Mouse (Mus musculus) kidney, adult 2 months (tissue): ENCODE data around the gene Dact3. TPM values are rescaled to one million over a fixed set of nuclear protein-coding genes. Genes with fewer than 3 reads are reported as not detected.

Source experiments
- DNase-seq: peaks from one replicate; pipeline ENCODE4 v3.0.0; 2021
- H3K27ac ChIP-seq: fragments of 200-500 bp; 2 replicates; pipeline ENCODE4 v1.5.1; 2012; ENCODE audit warnings: low read depth, low read length, control low read depth, inconsistent platforms; ENCODE audit not compliant: insufficient read depth
- H3K27me3 ChIP-seq: fragments of 200-500 bp; replicated peaks from 2 replicates; pipeline ENCODE4 v1.6.1; 2012; ENCODE audit warnings: mild to moderate bottlenecking, moderate library complexity, low read length, inconsistent platforms; ENCODE audit not compliant: control insufficient read depth, insufficient read depth
- H3K36me3 ChIP-seq: fragments of 200-500 bp; 2 replicates; pipeline ENCODE4 v1.6.1; 2012; ENCODE audit warnings: mild to moderate bottlenecking, moderate library complexity, low read length, inconsistent platforms; ENCODE audit not compliant: control insufficient read depth, insufficient read depth
- H3K4me1 ChIP-seq: fragments of 200-500 bp; 2 replicates; pipeline ENCODE4 v1.6.1; 2011; ENCODE audit warnings: low read length; ENCODE audit not compliant: control insufficient read depth, insufficient read depth
- H3K4me3 ChIP-seq: fragments of 200-500 bp; 2 replicates; pipeline ENCODE4 v1.5.1; 2011; ENCODE audit warnings: mild to moderate bottlenecking, low read depth, low read length, control low read depth; ENCODE audit not compliant: insufficient read depth
- CTCF ChIP-seq: fragments of 200-500 bp; conservative IDR thresholded peaks from 2 replicates; pipeline ENCODE4 v1.5.1; 2011; ENCODE audit warnings: low read depth, mild to moderate bottlenecking, control low read depth, low read length, moderate library complexity, mixed read lengths; ENCODE audit not compliant: insufficient read depth, insufficient read length
- POLR2A ChIP-seq: fragments of 200-500 bp; IDR thresholded peaks from one replicate; pipeline ENCODE4 v1.6.1; 2011; ENCODE audit warnings: low read depth, low read length, control low read depth
- WGBS: fragments of 180-500 bp; shearing (Covaris S2); methylation state at CpG from one replicate; pipeline ENCODE4 v1.1.7; 2018; 5-methylcytosine and 5-hydroxymethylcytosine counted together
- polyA plus RNA-seq: library from polyadenylated mRNA; depleted of rRNA; stranded (reverse); fragments of >200 nt; gene quantifications from 2 replicates; pipeline ENCODE4 v1.2.3, GENCODE M21; 2012

The Dact3 gene
- polyA plus RNA-seq, 1 experiment, result 5.5 TPM

DNA sequence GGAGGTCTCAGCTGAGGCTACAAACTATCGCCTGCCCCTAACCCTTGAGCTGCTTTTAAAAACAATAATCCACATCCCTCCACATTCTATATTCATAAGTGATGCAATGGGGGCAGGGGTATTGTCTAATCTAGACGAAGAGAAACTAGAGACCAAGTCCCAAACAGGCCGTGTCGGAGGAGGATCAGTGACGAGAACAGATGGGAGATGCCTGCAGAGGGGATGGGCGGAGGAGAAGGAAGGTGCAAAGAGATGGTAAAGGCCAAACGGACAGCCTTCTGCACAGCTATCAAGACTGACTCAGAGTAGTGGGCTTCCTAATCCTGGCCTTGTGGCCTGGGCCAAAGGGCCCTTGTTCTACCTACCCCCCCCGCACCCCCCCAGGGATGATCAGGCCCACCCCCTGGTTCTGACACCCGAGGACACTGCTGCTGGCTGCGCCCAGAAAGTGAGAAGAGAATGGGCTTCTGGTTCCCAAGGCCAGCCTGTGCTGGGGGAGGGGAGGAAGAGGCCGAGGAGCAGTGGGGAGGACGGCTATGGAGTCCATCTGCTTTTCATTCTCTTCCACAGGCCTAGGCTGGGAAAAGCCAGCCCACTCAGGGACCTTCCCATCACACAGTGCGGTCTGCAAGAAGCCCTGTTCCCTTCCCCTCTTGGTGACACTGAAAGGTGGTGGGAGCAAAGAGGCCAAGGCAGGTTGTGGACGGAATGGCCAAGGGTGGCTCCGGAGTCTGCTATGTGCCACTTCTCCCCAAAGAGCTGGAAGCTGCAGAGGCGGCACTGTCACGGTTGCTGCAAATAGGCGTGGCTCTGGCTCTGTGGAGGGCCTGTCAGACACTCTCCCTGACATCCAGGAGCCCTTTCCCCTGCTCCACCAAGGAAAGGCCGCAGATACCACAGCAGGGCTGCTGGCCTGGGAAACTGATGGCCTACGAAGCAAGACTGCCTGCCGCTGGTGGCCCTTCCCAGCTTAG lies 46.0 kb downstream of the Dact3 start:
- Histone ChIP-seq H3K27ac (peak overlapping the region; percentile 60), H3K27me3 (no peaks in the 10 kb centered on the region), H3K36me3 (0 out of 2 replicates have a peak, but pooled peaks cover 2% of the 10 kb centered on the region), H3K4me1 (peaks cover 14% of the 10 kb centered on the region), H3K4me3 (peak overlapping the region; percentile 85)
- TF ChIP-seq POLR2A, result no peak
- TF ChIP-seq CTCF, result no peak
- WGBS, result 43% methylated on average over 21 of the region's 21 CpGs
- no peak for DNase-seq

DNA sequence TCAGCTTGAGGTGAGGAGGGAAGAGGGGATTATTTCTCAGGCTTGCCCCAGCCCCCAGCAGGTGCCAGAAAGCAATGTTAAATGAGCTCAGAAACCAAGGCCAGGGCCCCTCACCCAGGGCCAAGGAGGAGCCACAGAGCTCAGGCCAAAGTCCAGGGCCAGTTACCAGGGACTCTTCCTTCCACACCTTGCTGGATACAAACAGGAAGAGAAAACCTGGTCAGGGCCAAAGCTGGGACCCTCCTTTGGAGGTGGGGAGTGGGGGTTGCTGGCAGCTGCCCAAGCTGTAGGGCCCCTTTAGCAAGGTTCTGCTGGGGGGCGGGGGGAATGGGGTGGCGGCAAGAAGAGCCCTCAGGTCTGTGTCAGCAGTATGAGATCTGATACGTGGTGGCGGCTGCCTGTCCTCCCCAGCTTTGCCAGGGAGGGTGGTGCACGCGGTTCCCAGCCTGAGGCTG lies 46.8 kb downstream of the Dact3 start:
- TF ChIP-seq POLR2A (no peak), CTCF (no peak)
- peak overlapping the region; percentile 85 for H3K4me3 ChIP-seq
- H3K27me3 ChIP-seq, result no peaks in the 10 kb centered on the region
- WGBS, result 16% methylated on average over 6 of the region's 6 CpGs
- peak; percentile 74 for DNase-seq
- 0 out of 2 replicates have a peak, but pooled peaks cover 1% of the 10 kb centered on the region for H3K36me3 ChIP-seq
- peak overlapping the region; percentile 60 for H3K27ac ChIP-seq
- H3K4me1 ChIP-seq, result peaks cover 14% of the 10 kb centered on the region

DNA sequence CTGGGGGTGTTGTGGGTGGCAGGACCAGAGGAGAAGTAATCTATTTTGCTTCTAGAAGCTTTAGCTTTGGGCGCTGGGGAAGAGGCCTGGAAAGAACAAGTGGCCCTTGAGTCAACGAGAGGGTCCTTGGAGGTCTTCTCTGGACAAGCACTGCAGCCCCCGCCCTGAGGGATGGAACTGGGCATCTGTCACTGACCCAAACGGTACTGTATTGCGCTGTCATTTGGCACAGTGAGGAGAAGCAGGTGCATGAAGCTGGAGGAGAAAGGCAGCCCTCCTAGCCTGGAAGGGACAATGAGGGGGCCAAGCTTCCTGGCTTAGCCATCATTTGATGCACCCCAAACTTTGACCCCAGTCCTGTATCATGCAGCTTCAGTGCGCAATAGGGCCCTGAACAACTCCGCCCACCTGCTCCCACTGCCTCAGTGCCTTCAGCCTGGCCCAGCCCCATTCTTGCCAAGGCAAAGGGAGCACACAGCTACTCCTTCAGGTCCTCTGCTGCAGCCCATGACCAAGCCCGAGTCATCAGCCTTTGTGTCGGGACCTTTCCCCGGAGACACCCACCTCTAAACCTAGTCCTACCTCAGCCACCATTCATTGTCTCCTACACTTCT lies 47.4 kb downstream of the Dact3 start:
- Histone ChIP-seq H3K27ac (peak overlapping the region; percentile 8; the same call in 1 of the 2 replicates), H3K4me3 (peak overlapping the region; percentile 85), H3K4me1 (peaks cover 14% of the 10 kb centered on the region), H3K27me3 (no peaks in the 10 kb centered on the region), H3K36me3 (no peaks in the 10 kb centered on the region)
- peak; percentile 55 for DNase-seq
- WGBS, result 27% methylated on average over 10 of the region's 10 CpGs
- no peak for TF ChIP-seq CTCF
- no peak for TF ChIP-seq POLR2A

DNA sequence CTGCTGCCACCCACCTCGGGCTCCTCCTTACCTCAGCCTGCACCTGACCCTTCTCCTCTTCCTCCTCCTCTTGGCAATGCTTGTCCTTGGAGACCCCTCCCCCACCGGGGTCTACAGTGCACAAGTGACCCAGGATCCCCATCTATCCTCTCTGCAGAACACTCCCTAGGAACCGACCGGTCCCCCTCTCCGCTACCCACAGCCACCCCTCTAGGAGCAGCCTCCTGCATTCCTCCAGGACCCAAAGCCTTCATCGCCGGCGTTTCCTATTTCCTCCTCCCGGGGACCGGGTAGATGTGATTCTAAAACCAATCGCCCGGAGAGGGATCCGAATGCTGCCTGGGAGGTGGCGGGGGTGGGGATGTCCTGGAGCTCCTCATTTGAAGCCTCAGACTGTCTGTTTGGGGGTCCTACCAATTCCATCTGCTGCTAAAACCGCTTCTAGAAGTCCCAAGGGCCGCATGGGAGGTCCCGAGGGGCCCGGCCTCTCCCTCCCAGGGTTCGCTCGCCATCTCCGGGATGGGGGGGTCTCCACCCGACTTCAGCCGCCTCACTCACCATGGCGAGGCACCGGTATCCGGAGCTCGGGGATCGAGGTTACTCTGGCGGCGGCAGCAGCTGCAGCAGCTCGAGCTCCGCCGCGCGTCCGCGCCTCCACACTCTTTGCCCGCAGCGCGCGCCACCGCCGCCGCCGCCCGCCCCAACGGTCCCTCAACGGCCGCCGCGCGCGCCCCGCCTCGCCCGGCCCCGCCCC lies 48.3 kb downstream of the Dact3 start:
- Histone ChIP-seq H3K27ac (peak overlapping the region; percentile 76), H3K27me3 (no peaks in the 10 kb centered on the region), H3K4me3 (peak overlapping the region; percentile 85), H3K4me1 (peaks cover 14% of the 10 kb centered on the region), H3K36me3 (no peaks in the 10 kb centered on the region)
- WGBS, result 1% methylated on average over 57 of the region's 57 CpGs
- TF ChIP-seq CTCF, result no peak
- peak; percentile 8 for TF ChIP-seq POLR2A
- DNase-seq, result no peak

DNA sequence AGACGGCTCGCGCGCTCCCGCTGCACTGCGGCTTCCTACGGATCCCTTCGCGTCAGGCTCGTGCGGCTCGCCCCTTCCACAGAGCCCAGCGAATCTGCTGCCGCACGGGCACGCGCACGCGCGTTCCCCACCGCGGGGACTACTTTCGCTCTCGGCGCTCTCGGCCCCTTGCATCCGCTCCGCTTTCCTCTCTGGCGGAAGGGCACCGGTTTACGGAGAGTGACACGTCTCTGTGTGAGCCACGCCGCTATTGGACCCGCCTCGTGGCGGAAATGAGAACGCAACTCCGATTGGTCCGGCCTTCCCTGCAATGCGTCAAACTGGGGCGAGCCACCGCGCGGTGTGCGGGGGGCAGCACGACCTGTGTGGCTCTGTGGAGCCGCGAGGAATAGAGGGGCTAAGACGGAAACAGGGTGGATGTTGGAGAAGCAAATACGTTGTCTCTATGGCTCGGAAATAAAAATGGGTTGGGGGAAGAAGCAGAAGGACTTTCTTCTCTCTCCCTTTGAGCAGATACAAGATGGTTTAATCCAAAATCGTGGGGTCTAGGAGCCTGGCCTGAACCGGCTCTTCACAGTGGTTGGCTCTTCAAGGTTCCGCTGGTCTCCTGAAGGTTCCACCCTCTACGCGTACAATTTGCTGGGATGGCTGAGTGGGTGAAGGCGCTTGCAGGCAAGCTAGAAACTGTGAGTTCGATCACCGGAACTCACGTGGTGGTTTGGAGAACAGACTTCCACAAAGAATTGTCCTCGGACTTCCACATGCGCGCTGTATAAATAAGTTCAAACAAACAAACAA lies 49.1 kb downstream of the Dact3 start, which contains the start of gene Calm3:
Calm3 (minus strand) TSS at position 78 of the 798 bp plus-strand sequence.
- 2% methylated on average over 64 of the region's 64 CpGs for WGBS
- TF ChIP-seq POLR2A (peak; percentile 22), CTCF (0 out of 2 replicates have a peak, but pooled peaks have one; percentile 1)
- peak within 1 kb of the TSS; percentile 100 for H3K27ac ChIP-seq
- H3K36me3 ChIP-seq, result no peaks in the 10 kb centered on the region
- H3K27me3 ChIP-seq, result no peaks in the 10 kb centered on the region
- DNase-seq, result peak; percentile 100
- peak within 1 kb of the TSS; percentile 85 for H3K4me3 ChIP-seq
- H3K4me1 ChIP-seq, result peaks cover 14% of the 10 kb centered on the region

DNA sequence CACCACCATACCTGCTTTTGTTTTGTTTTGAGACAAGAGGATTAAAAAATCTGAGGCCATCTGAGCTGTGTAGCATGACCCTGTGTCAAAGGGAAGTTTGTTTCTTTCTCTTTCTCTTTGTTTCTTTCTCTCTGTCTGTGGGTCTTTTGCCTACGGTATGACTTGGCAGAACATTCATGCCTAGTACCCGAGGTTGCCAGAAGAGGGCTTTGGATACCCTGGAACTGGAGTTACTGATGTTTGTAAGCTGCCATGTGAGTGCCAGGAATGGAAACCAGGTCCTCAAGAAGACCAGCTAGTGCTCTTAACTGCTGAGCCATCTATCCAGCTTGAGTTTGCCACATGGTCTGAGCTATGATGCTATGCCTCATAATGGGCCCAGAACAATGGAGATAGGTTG lies 53.2 kb downstream of the Dact3 start:
- no peak for TF ChIP-seq CTCF
- TF ChIP-seq POLR2A, result no peak
- 37% methylated on average over 2 of the region's 2 CpGs for WGBS

More for the DNA sequence above, 53.2 kb downstream of the Dact3 start:
- no peak for DNase-seq
- H3K27ac ChIP-seq, result no peak overlapping the region
- no peaks in the 10 kb centered on the region for H3K27me3 ChIP-seq
- no peaks in the 10 kb centered on the region for H3K36me3 ChIP-seq
- H3K4me3 ChIP-seq, result no peak overlapping the region
- no peaks in the 10 kb centered on the region for H3K4me1 ChIP-seq
